Mouse (Mus musculus) intestine, embryonic 14.5 days (tissue): Measurements from ENCODE around the gene Txnl4b. TPM values are rescaled to one million over a fixed set of nuclear protein-coding genes. Genes with fewer than 3 reads are reported as not detected.

Source experiments
- ATAC-seq: fragments of 200-750 bp; cut with Nextera tagmentation; replicated peaks from 2 replicates; pipeline ENCODE4 v1.8.0; 2017; ENCODE audit warnings: low read depth, moderate number of reproducible peaks, moderate TSS enrichment, moderate library complexity; ENCODE audit not compliant: low FRiP score, low TSS enrichment
- DNase-seq: peaks from one replicate; pipeline ENCODE4 v3.0.0-alpha.2; 2018; ENCODE audit warnings: low spot score
- H3K27ac ChIP-seq: fragments of 300-500 bp; sonication (generic); 2 replicates; pipeline ENCODE4 v1.5.1; 2014; ENCODE audit warnings: low read depth, mild to moderate bottlenecking, control low read depth
- H3K27me3 ChIP-seq: fragments of 300-500 bp; sonication (generic); replicated peaks from 2 replicates; pipeline ENCODE4 v1.6.1; 2014; ENCODE audit warnings: low read length, control low read depth; ENCODE audit not compliant: control insufficient read depth, insufficient read depth
- H3K36me3 ChIP-seq: fragments of 300-500 bp; sonication (generic); 2 replicates; pipeline ENCODE4 v1.6.1; 2014; ENCODE audit warnings: low read length, control low read depth; ENCODE audit not compliant: control insufficient read depth, insufficient read depth
- H3K4me1 ChIP-seq: fragments of 300-500 bp; sonication (generic); replicated peaks from 2 replicates; pipeline ENCODE4 v1.6.1; 2014; ENCODE audit warnings: low read length, control low read depth, mixed read lengths; ENCODE audit not compliant: control insufficient read depth, insufficient read depth
- H3K4me2 ChIP-seq: fragments of 300-500 bp; sonication (generic); 2 replicates; pipeline ENCODE4 v1.6.1; 2014; ENCODE audit warnings: low read length
- H3K4me3 ChIP-seq: fragments of 300-500 bp; sonication (generic); 2 replicates; pipeline ENCODE4 v1.5.1; 2014; ENCODE audit warnings: low read depth, low read length, control low read depth, mixed read lengths
- H3K9ac ChIP-seq: fragments of 300-500 bp; sonication (generic); 2 replicates; pipeline ENCODE4 v1.6.1; 2014; ENCODE audit warnings: mild to moderate bottlenecking, low read length
- H3K9me3 ChIP-seq: fragments of 300-500 bp; sonication (generic); 2 replicates; pipeline ENCODE4 v1.6.1; 2016; ENCODE audit warnings: low read length, control low read depth; ENCODE audit not compliant: control insufficient read depth
- WGBS: fragments of 180-500 bp; shearing (Covaris S2); extraction: QIAGEN DNeasy Blood & Tissue Kit; methylation state at CpG from one replicate; pipeline ENCODE4 v1.1.7; 2014; 5-methylcytosine and 5-hydroxymethylcytosine counted together
- polyA plus RNA-seq: library from polyadenylated mRNA; unstranded; fragments of >200 nt; fragmentation: Nextera tagmentation; extraction: Ambion mirVana; gene quantifications from 2 replicates; pipeline ENCODE4 v1.2.1, GENCODE M21; 2014

Gene Txnl4b
- polyA plus RNA-seq, 1 experiment from 2014 or later, result 24.3 TPM

GRCm38 (mm10) chr8:109609153-109609502 lies 43.4 kb downstream of the Txnl4b start:
- no peaks in the 10 kb centered on the region for H3K27me3 ChIP-seq
- H3K4me2 ChIP-seq, result peak overlapping the region; percentile 97
- peak overlapping the region; percentile 79 for H3K4me3 ChIP-seq
- peak overlapping the region; percentile 98 for H3K27ac ChIP-seq
- WGBS, result 11% methylated on average over 5 of the region's 5 CpGs
- peak overlapping the region; percentile 69 for H3K9ac ChIP-seq
- H3K4me1 ChIP-seq, result peaks cover 8% of the 10 kb centered on the region; the same call in 1 of the 2 replicates
- H3K36me3 ChIP-seq, result peaks cover 15% of the 10 kb centered on the region
- DNase-seq (no peak), ATAC-seq (no peak)
- H3K9me3 ChIP-seq, result no peaks in the 10 kb centered on the region

DNA sequence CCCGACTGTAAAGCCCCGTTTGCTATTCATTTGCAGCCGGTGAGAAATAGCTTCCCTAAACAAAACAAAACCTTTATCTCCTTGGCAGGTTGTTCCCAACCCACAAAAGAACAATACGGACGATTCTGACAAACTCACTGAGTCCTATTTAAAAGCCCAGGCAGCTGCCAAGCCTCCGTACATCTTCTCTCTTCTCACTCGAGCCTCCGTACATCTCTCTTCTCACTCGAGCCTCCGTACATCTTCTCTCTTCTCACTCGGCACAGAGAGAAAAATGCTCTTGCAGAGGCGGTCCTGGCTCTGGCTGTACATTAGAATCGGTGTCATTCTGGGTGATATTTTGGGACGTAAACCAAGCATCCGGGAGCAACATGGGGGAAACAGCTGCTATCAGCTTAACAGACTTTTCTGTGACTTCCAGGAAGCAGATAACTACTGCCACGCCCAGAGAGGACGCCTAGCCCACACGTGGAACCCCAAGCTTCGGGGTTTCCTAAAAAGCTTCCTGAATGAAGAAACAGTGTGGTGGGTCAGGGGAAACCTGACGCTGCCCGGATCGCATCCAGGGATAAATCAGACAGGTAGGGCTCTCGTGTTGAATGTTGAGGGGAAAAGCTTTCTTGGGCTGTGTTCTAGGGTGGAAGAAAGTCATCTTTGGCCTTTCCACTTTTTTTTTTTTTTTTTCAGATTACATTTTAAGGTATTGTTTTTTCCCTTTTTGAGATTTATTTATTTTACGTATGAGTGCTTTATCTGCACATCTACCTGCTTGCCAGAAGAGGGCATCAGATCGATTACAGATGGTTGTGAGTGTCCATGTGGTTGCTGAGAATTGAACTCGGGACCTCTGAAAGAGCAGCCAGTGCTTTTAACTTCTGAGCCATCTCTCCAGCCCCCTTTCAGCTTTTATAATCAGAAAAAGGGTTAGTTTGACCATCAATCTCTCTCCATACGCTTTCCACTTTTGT lies 48.8 kb downstream of the Txnl4b start, which contains the start of gene Pkd1l3:
Gene Pkd1l3, plus strand, starts transcription at position 275 of the 968 bp plus-strand sequence.
- Histone ChIP-seq H3K27ac (no peak within 1 kb of the TSS), H3K4me1 (no peaks in the 10 kb centered on the region), H3K4me3 (no peak within 1 kb of the TSS), H3K4me2 (peak within 1 kb of the TSS; percentile 18; the same call in 1 of the 2 replicates), H3K9ac (no peak within 1 kb of the TSS), H3K36me3 (no peaks in the 10 kb centered on the region), H3K9me3 (no peaks in the 10 kb centered on the region), H3K27me3 (no peaks in the 10 kb centered on the region)
- ATAC-seq (no peak), DNase-seq (no peak)
- 62% methylated on average over 27 of the region's 27 CpGs for WGBS

DNA sequence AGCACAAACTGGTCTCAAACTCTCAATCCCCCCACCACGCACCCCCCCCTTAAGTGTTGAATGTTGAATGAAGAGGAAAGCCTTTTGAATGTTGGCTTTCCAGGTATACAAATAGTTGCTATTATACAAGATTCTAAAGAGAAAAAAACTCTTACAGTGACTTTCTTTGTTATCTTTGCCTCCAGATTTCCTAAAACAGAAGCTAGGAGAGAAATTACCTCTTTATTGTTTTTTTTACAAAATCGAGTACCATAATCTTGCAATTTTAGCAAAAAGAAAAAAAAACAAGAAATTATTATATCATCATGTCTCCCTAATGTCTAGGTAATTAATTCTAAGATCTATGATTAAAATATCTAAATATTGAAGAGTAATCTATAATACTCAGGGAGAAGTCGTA lies 49.9 kb downstream of the Txnl4b start:
- no peak overlapping the region for H3K4me3 ChIP-seq
- whole genome bisulfite sequencing, result 87% methylated on average over 3 of the region's 3 CpGs
- H3K27me3 ChIP-seq, result no peaks in the 10 kb centered on the region
- H3K4me2 ChIP-seq, result no peak overlapping the region
- no peak for DNase-seq
- H3K9ac ChIP-seq, result no peak overlapping the region
- H3K27ac ChIP-seq, result no peak overlapping the region
- H3K9me3 ChIP-seq, result no peaks in the 10 kb centered on the region
- no peaks in the 10 kb centered on the region for H3K36me3 ChIP-seq
- no peak for ATAC-seq
- H3K4me1 ChIP-seq, result no peaks in the 10 kb centered on the region

Other genes starting within 250 kb of the Txnl4b start
- 0.05 TPM in 1 of 2 replicates, not detected in the other for gene Pmfbp1, start 71.9 kb upstream of the Txnl4b start, polyA plus RNA-seq
- 22.1 and 23.3 TPM in 2 replicates for gene Dhx38, start within 50 bp of the Txnl4b start, polyA plus RNA-seq
- 0.17 and 0.53 TPM in 2 replicates for gene Hp, start 13.3 kb downstream of the Txnl4b start, polyA plus RNA-seq
- 58.8 and 61.1 TPM in 2 replicates for gene Dhodh, start 42.8 kb downstream of the Txnl4b start, polyA plus RNA-seq
- 0.13 and 0.37 TPM in 2 replicates for gene Pkd1l3, start 48.6 kb downstream of the Txnl4b start, polyA plus RNA-seq
- 140 and 152 TPM in 2 replicates for gene Ist1, start 127.4 kb downstream of the Txnl4b start, polyA plus RNA-seq
- gene Zfp821, start 139.7 kb downstream of the Txnl4b start, polyA plus RNA-seq, result 26.3 and 27.7 TPM in 2 replicates
- 6.1 and 7.1 TPM in 2 replicates for gene Atxn1l, start 171.8 kb downstream of the Txnl4b start, polyA plus RNA-seq
- 34.5 and 37.6 TPM in 2 replicates for gene Ap1g1, start 212.7 kb downstream of the Txnl4b start, polyA plus RNA-seq